Mouse (Mus musculus) retina, postnatal 7 days (tissue): Measurements from ENCODE around the gene Mrpl2.

Experiments
- DNase-seq: peaks from one replicate; pipeline ENCODE4 v3.0.0-alpha.2; 2012; ENCODE audit warnings: low read depth, low spot score

Gene Mrpl2

GRCm38 (mm10) chr17:46645561-46646321 lies at the start of gene Mrpl2, which contains the start of gene Klc4:
TSS of gene Mrpl2 (plus strand) at chr17:46646229.
TSS of gene Klc4 (minus strand) at chr17:46646022.
- peak; percentile 98 for DNase-seq

DNA sequence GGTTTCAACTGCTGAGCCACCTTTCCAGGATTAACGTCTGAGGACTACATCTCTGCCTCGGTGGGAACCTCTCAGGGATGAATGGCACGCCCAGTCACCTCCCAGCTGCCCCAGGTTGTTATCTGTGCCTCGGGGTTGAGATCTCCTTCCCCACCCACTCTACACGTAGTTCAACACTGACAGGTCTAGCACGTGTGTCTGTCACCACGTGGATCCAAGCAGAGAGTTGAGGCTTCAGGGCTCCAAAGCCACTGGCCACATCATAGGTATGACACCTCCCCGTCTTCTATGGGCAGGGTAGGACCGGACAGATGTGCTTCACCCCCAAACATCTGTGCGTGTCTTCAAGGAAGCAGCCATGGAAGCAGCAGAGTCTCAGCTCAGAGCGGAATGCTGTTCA lies 48.1 kb upstream of the Mrpl2 start:
- no peak for DNase-seq

GRCm38 (mm10) chr17:46598963-46599362 lies 47.1 kb upstream of the Mrpl2 start:
- DNase-seq = no peak

- DNase-seq = no peak
Measured at GRCm38 (mm10) chr17:46600569-46600968, 45.5 kb upstream of the Mrpl2 start.

- DNase-seq = no peak
Measured at GRCm38 (mm10) chr17:46602212-46602611, 43.8 kb upstream of the Mrpl2 start.

- no peak for DNase-seq
Measured at GRCm38 (mm10) chr17:46603229-46603628, 42.8 kb upstream of the Mrpl2 start.

DNA sequence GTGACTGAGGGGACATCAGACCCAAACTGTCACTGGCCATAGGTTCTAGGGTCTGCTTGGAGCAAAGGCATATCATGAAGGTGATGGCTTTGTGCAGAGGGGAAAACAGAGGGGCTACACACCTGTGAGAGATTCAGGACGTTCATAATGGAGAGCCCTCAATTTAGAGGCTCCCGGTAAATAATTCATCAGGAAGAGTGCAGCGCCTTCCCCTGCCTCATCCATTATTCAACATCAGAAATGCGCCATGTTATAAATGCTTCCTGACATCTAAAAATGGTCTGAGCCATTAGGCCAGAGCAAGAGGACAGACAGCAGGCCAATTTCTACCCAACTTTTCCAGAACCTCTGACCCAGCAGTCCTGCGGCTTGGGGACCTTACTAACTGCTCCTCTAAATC lies 40.9 kb upstream of the Mrpl2 start:
- DNase-seq = no peak

- DNase-seq = no peak
Measured at GRCm38 (mm10) chr17:46605987-46606386, 40.0 kb upstream of the Mrpl2 start.

DNA sequence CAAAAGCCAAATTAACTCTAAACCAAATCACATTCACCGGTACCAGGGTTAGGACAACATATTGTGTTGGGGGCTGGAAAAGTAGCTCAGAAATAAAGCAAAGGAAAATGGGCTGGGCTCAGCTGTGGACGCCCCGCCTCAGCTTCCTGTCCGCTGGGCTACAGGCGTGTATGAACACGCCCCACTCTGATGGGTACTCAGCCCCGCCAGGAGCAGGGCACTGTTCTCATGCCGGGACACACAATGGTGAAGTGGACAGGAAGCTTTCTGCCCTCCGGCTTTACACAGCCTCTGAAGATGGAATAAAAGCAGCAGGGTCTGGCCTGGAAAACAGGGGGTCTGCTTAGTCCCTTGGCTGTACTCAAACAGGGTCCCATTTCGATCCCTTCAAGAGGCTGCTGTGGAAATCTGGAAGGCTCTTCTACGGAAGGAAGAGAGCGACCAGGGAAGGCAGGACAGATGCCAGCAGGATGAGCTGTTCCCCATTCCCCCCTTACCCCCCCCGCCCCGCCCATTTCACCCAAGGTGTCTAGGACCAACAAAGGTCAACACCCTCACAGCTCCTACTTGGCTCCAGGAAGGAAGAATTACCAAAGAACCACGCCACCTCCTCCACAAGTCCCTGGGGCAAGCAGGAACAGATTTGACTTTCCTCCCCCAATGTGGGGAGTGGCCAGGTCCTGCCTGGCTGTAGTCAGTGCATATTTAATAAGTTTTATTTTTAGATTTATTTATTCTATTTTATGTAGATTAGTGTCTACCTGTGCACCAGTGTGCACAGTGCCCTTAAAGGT lies 36.1 kb upstream of the Mrpl2 start:
- DNase-seq = no peak

DNA sequence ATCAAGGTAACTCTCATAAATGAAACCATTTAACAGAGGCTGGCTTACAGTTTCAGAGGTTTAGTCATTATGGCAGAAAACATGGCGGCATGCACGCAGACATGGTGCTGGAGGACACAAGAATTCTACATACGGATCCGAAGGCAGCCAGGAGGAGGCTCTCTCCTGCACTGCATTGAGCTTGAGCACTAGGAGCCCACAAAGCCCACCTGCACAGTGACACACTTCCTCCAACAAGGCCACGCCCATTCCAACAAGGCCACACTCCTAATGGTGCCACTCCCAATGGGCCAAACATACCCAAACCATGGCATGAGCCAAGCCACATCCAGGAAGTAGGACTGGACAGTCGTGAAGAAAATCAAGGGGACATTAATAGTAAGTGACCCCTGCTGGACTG lies 34.7 kb upstream of the Mrpl2 start:
- DNase-seq = no peak

DNA sequence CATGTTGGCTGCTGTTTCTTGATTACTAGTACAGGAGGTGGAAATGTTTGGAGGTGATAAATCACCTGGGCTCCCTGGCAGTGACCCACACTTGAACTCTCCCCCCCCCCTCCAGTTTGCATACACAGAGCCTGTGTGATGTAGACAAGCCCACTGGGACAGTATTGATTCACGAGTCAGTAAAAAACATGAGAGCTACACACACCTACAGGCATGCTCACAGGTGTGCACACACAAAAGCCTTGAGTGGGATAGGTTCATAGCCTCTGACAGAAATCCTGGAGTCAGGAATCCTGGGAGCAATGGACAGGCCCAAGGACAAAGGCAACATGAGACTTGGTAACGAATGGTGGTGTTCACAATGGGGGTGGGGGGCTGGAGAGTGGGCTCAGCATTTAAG lies 33.8 kb upstream of the Mrpl2 start:
- no peak for DNase-seq

- no peak for DNase-seq
Measured at GRCm38 (mm10) chr17:46612820-46613219, 33.2 kb upstream of the Mrpl2 start.

- no peak for DNase-seq
Measured at GRCm38 (mm10) chr17:46613229-46613628, 32.8 kb upstream of the Mrpl2 start.

DNA sequence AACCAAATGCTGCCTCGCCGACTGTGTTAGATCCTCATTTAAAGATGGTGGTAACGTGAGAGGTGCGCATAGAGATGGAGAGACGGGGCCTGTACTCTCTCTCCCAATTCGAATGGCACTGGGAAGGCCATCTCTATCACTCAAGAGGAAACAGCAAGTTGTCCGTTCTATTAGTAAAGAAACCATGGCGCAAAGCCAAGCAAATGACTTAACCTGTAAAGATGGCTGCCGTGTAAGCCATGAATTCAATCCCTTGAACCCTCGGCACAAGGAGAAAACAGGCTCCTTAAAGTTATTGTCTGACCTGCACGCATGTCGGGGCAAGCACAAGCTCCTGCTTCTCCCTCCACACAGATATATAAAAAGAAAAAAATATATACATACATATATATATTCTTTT lies 28.2 kb upstream of the Mrpl2 start:
- DNase-seq = no peak

DNA sequence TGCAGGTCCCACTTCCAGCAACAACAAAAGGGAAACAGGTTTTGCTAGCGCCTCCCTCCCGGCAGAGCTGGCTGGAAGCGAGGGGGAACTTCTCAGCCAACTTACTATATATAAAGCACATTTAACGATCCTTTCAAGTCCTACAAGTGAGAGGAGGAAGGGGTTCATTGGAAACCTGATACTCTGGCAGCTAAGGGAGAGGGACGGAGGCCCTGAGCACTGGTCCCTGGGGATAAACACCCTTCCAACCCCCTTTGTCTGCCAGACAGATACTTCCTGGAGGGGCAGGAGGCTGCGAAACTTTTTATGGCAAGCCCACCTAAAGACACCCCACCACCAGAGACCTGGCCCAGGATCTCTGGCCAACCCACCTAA lies 27.6 kb upstream of the Mrpl2 start:
- no peak for DNase-seq

DNA sequence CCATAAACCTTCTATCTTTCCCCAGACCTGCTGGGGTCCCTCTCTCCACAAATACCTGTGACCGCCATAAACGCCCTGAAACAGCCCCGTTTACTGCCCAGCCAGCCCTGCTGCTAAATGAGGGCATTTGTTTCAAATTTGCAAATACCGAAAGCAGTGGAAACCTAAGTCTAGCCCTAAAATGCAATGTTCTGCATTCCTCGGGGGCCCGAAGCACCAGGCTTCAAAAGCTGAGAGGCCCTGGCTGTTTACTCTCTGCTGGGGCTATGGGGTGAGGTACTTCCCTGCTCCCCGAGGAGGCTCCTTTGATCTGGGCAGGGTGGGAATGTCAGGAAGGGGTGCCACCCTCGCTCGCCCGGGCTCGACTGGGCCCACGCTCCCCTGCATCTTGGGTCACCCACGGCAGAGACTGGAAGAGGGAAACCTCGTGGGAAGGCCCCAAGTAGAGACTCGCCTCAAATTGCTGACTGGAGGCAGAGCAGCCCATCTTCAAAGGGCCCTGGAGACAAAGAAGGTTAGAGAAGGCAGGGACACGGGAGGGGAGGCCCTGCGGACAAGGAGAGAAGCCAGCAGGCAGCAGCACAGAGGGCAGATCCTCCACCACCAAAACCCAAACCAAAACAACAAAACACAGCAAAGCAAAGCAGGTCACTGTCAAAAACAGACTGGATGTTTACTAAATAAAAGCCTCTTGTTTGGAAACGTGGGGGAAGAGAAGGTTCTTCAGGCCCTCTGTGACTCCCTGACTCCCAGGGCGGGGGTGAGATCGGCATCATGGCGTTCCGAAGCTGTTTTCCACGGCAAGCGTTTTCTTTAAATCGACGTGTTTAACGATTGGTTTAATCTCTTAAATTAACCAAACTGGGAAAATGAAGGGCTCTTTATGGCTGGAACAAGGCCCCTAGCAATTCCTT lies 27.0 kb upstream of the Mrpl2 start:
- no peak for DNase-seq

DNA sequence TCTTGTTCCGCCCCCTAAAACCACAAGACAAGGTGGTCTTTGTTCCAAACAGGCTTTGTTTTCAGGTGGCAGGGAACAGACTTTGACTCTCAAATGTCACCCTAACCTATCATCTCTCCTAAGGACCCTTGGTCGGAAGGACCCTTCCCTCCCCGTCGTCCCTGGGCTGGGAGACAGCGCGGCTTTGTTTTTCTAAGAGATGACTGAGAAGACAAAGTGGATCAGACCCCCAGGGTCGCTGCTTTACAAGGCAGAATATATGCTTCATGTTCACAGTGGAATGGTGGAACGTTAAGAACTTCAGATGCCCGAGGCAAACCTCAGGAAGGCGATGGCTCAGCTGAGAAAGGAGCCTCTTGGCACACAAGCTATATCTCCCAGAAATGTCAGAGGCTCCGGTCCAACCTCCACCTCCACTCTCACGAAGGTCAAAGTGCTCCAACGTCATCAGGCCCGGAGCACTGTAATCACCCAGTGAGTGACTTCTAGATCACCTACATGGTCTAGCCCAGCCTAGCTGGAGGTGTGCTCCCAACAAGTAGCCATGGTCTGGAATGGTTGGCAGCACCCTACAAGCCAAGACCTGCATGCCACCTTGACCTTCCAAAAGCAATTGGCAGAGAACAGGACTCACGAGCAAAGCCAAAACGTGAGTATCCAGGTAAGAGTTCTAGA lies 26.2 kb upstream of the Mrpl2 start:
- no peak for DNase-seq

GRCm38 (mm10) chr17:46621324-46621723 lies 24.7 kb upstream of the Mrpl2 start:
- DNase-seq = no peak

DNA sequence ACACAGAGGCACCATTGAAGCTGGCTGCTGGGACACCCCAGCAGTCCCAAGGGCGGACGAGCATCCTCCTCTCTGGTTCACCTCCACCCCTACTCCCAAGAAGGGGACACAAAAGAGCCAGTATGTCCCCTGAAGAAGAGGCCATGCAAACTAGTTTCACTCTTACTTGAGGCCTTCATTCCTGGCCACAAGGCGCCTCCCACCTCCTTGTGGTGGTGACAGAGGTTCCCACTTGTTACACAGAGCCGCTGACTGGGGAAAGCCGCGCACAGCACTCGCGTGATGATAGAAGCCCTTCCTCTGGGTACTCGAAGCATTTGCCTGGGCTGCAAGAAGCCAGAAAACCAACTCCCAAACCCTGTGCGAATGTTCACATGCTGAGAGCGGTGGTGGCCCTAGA lies 23.8 kb upstream of the Mrpl2 start:
- no peak for DNase-seq

- DNase-seq = no peak
Measured at GRCm38 (mm10) chr17:46623819-46624557, 22.0 kb upstream of the Mrpl2 start.

GRCm38 (mm10) chr17:46624598-46624997 lies 21.4 kb upstream of the Mrpl2 start:
- DNase-seq = no peak
